Mouse (Mus musculus): ENCODE data around the gene Crocc2. TPM values are rescaled to one million over a fixed set of nuclear protein-coding genes. Genes with fewer than 3 reads are reported as not detected.

Gene Crocc2
- 0.27 and 0.33 TPM in 2 replicates for polyA plus RNA-seq (2016; fragmentation: Nextera tagmentation; extraction: Ambion mirVana)

DNA sequence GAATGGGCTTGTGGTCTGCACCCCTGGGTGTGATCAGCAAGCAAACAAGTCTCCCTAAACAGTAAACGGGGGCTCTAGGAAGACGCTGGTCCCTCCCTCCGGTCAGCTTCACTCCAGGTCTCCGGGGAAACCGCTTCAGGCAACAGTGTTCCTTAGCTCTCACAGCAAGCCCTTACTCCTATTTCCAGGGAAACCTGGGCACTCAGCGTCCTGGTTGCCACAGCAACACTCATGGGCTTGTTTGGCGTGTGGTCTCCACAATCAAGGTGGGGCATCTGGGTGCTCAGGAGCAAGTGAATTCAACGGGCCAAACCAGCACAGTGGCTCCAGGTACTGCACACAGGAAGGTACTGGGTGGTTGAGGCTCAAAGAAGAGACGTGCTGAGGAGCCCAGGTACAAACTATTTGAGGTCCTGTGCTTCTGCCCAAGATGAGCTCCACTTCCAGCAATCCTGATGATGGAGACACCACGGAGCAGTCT, at the start of gene Crocc2:
TSS of gene Crocc2 (plus strand) at position 431 of the 481 bp plus-strand sequence.
- 0 out of 2 replicates have a peak within 1 kb of the TSS, but pooled peaks have one; percentile 31 for H3K9ac ChIP-seq (replicated peaks)
- WGBS, result 56% methylated on average over 10 of the region's 10 CpGs

DNA sequence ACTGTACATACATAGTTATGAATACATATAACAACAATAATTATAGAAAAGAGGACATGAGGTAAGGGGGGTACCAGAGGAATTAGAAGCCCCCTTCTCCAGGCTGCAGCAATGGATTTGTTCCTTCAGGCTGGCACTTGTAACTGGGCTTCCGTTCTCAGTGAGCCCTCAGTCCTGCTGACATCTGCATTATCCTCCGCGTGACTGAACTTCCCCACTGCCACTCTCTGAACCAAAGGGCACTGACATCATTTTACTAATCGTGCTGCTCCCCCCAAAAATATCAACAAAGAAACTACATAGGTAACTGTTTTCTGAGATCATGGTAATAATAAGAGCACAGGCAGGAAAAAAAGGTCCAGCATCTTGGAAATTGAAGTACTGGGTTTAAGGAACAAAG, 49.7 kb upstream of the Crocc2 start:
- no peak overlapping the region for H3K27ac ChIP-seq
- peaks cover 8% of the 10 kb centered on the region; the same call in 1 of the 2 replicates for H3K4me1 ChIP-seq (replicated peaks)
- 46% methylated on average over 4 of the region's 4 CpGs for WGBS
- no peaks in the 10 kb centered on the region for H3K9me3 ChIP-seq
- H3K36me3 ChIP-seq, result no peaks in the 10 kb centered on the region
- H3K9ac ChIP-seq (replicated peaks), result no peak overlapping the region
- no peak overlapping the region for H3K4me3 ChIP-seq (replicated peaks)
- H3K27me3 ChIP-seq, result 0 out of 2 replicates have a peak, but pooled peaks cover 1% of the 10 kb centered on the region
- ATAC-seq (ENCODE audit: insufficient number of reproducible peaks, insufficient read depth, low FRiP score, low TSS enrichment, low read depth), result no peak
- H3K4me2 ChIP-seq, result no peak overlapping the region

More for the DNA sequence above, at the start of gene Crocc2:
- ATAC-seq (ENCODE audit: insufficient number of reproducible peaks, insufficient read depth, low FRiP score, low TSS enrichment, low read depth), result no peak
- Histone ChIP-seq H3K9me3 (no peaks in the 10 kb centered on the region), H3K4me2 (no peak within 1 kb of the TSS), H3K4me3 (replicated peaks) (no peak within 1 kb of the TSS), H3K27me3 (peaks cover 7% of the 10 kb centered on the region; the same call in 1 of the 2 replicates), H3K4me1 (replicated peaks) (0 out of 2 replicates have a peak, but pooled peaks cover 7% of the 10 kb centered on the region), H3K27ac (no peak within 1 kb of the TSS), H3K36me3 (no peaks in the 10 kb centered on the region)

DNA sequence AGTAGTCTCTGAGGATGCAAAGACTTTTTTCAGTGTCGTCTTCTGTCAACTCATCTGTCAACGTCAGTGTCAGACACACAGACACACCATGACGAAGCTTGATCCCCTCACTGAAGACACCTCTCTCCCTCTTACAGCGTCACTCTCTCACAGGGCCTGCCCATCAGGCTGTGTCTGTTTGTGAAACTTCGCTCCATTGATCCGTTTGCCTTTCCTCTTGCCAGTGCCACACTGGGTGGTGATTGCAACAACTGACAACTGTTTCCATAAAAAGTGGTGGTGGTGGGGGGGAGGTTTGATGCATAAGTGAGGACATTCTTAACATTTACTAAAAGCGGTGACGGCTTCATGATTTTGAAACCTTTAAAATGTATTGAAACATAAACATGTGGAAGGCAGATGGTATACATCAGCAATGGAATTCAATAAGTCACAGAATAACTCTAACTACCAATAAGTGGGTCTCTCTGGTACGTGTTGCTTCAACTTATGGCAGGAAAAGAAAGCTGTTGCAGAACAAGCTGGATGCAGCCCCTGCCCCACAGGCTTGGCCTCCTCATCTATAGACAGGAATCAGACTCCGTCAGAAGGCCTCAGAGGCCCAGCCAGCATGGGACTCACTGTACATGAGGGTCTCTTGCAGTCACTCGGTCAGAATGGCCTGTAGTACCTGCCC, 45.2 kb upstream of the Crocc2 start:
- H3K4me1 ChIP-seq (replicated peaks), result no peaks in the 10 kb centered on the region
- H3K4me2 ChIP-seq, result no peak overlapping the region
- H3K4me3 ChIP-seq (replicated peaks), result no peak overlapping the region
- H3K27me3 ChIP-seq, result no peaks in the 10 kb centered on the region
- ATAC-seq (ENCODE audit: insufficient number of reproducible peaks, insufficient read depth, low FRiP score, low TSS enrichment, low read depth), result no peak
- no peak overlapping the region for H3K9ac ChIP-seq (replicated peaks)
- H3K9me3 ChIP-seq, result no peaks in the 10 kb centered on the region
- WGBS, result 75% methylated on average over 11 of the region's 11 CpGs
- no peaks in the 10 kb centered on the region for H3K36me3 ChIP-seq
- H3K27ac ChIP-seq, result peak overlapping the region; percentile 70

DNA sequence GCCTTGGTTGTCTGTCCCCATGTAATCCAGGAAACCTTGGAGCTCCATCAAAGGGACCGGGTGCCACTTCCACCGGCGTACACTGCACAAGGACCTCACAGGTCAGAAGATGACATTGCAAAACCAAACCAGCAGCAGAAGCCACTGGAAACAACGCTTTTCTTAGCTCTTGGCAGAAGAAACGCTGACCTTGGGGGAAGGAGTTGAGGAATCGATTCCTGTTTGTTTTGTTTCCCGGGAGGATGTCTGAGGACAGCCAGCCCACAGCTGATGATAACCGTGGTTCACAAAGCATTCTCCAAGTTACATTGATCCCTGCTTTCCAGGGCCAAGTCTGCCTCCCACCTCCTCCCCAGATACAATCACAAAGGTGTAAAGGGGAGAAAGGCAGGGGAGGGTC, 44.5 kb upstream of the Crocc2 start:
- no peaks in the 10 kb centered on the region for H3K9me3 ChIP-seq
- WGBS, result 85% methylated on average over 8 of the region's 8 CpGs
- H3K9ac ChIP-seq (replicated peaks), result no peak overlapping the region
- H3K27ac ChIP-seq, result peak overlapping the region; percentile 70; the same call in 1 of the 2 replicates
- no peaks in the 10 kb centered on the region for H3K36me3 ChIP-seq
- no peak overlapping the region for H3K4me3 ChIP-seq (replicated peaks)
- ATAC-seq (ENCODE audit: insufficient number of reproducible peaks, insufficient read depth, low FRiP score, low TSS enrichment, low read depth), result no peak
- H3K4me2 ChIP-seq, result no peak overlapping the region
- no peaks in the 10 kb centered on the region for H3K27me3 ChIP-seq
- H3K4me1 ChIP-seq (replicated peaks), result peaks cover 5% of the 10 kb centered on the region

DNA sequence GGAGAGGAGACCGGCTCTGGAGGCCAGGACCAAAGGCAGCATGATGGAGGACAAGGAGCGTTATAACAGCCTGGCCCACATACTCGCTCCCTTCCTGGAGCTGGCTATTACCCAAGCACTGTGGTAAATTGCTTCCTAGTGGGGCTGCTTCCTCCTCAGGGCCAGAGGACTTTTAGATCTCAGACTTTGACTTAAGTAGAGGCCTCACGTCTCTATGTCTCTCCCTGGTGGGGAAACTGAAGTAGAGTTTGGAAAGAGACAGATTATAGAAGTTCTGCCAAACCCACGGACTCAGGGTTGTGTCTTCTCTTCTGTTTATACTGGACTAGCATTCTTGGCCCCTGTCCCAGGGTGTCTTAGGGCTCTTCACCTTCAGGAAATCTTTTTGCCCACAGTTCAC, 43.3 kb upstream of the Crocc2 start:
- Histone ChIP-seq H3K4me1 (replicated peaks) (peaks cover 7% of the 10 kb centered on the region), H3K9ac (replicated peaks) (no peak overlapping the region), H3K9me3 (no peaks in the 10 kb centered on the region), H3K4me3 (replicated peaks) (no peak overlapping the region), H3K27ac (no peak overlapping the region), H3K27me3 (no peaks in the 10 kb centered on the region), H3K36me3 (no peaks in the 10 kb centered on the region), H3K4me2 (no peak overlapping the region)
- no peak for ATAC-seq (ENCODE audit: insufficient number of reproducible peaks, insufficient read depth, low FRiP score, low TSS enrichment, low read depth)
- 65% methylated on average over 5 of the region's 5 CpGs for WGBS

DNA sequence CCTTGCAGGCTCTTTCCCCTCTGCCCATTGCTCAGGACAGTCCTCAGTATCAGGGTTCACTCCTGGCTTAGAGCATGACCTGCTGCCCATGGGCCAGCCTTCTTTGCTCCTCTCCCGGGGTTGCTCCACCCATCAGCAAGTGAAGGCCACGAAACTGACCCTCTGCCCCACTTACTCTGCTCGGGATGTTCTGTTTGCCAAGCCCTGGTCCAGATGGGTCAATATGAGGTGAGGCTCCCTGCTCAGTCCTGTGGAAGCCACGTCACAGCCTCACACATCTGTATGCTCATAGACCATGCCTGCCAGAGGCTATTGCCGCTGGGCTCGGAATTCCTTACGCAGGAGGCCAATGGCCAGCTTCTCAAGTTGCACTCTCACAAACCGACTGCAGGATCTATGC, 40.3 kb upstream of the Crocc2 start:
- no peak overlapping the region for H3K27ac ChIP-seq
- H3K4me2 ChIP-seq, result no peak overlapping the region
- H3K9me3 ChIP-seq, result no peaks in the 10 kb centered on the region
- H3K4me3 ChIP-seq (replicated peaks), result no peak overlapping the region
- H3K4me1 ChIP-seq (replicated peaks), result peaks cover 7% of the 10 kb centered on the region
- H3K9ac ChIP-seq (replicated peaks), result no peak overlapping the region
- 81% methylated on average over 8 of the region's 8 CpGs for whole genome bisulfite sequencing
- ATAC-seq (ENCODE audit: insufficient number of reproducible peaks, insufficient read depth, low FRiP score, low TSS enrichment, low read depth), result no peak; the same call in 1 of the 2 replicates
- no peaks in the 10 kb centered on the region for H3K27me3 ChIP-seq
- no peaks in the 10 kb centered on the region for H3K36me3 ChIP-seq

DNA sequence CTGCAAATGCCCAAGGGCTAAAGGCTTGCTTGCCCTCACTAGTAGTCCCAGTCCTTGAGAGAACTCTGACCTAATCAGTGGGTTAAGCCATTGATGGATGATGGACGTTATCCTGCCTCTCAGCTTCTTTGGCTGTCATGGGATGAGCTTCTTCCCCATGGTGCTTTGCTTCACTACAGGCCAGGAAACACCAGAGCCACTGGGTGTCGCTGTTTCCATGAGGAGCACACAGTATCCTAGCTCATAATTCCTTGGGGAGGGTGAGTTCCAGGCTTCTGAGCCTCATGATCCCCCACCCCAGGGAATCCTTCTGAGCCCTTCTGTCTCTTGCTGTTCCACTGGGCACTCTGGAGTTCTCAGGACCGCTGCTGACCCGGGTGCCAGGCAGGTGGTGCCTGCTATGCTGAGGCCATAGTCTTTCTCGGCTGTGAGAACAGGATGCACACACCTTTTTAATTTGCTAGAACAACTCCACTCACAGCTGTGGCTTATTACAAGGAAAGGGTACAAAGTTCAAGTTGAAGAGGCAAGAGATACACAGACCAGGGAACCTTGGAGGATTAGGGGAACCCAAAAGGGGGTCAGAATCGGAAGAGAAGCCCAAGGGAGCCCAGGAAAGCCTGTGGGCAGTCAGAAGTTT, 39.7 kb upstream of the Crocc2 start:
- WGBS, result 11% methylated on average over 6 of the region's 6 CpGs
- no peak overlapping the region for H3K4me2 ChIP-seq
- no peak overlapping the region for H3K4me3 ChIP-seq (replicated peaks)
- H3K27me3 ChIP-seq, result no peaks in the 10 kb centered on the region
- ATAC-seq (ENCODE audit: insufficient number of reproducible peaks, insufficient read depth, low FRiP score, low TSS enrichment, low read depth), result no peak
- 0 out of 2 replicates have a peak overlapping the region, but pooled peaks have one; percentile 7 for H3K27ac ChIP-seq
- H3K9me3 ChIP-seq, result no peaks in the 10 kb centered on the region
- no peak overlapping the region for H3K9ac ChIP-seq (replicated peaks)
- peaks cover 7% of the 10 kb centered on the region for H3K4me1 ChIP-seq (replicated peaks)
- no peaks in the 10 kb centered on the region for H3K36me3 ChIP-seq

DNA sequence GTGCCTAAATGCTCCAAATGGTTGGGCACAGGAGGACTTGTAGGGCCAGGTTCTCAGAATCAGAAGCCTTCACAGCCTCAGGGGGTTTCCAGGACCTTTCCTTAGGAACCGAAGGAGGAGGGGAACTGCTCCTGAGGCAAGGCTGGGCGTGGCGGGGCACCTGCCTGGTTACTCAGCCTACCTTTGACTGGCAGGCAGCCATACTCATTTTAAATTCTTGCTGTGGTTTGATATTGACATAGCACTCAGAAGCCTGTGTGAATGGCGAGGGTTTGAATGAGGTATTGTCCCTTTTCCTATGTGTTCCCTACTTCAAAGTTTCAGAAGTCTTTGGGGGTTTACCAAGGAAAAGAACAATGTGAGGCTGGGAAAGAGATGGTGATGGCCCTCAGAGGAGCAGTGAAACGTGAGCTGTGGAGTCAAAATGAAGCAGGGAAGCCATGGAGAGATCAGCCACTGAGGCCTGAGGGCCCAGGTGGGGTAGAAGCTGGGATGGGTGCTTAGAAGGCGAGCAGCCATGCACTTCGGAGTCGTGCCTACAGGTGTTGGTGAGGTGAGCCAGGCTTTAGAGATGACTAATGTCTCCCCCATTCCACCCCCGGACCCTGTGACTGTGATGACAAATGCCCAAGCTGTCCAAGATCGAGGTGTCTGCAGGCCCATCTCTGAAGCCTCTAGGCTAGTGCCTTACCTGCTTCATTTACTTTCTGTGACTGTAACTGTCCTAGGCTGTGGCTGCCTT, 38.1 kb upstream of the Crocc2 start:
- Histone ChIP-seq H3K4me3 (replicated peaks) (no peak overlapping the region), H3K36me3 (no peaks in the 10 kb centered on the region), H3K27me3 (no peaks in the 10 kb centered on the region; the same call in 1 of the 2 replicates), H3K9me3 (no peaks in the 10 kb centered on the region), H3K4me2 (no peak overlapping the region), H3K9ac (replicated peaks) (no peak overlapping the region), H3K27ac (no peak overlapping the region), H3K4me1 (replicated peaks) (peaks cover 7% of the 10 kb centered on the region)
- ATAC-seq (ENCODE audit: insufficient number of reproducible peaks, insufficient read depth, low FRiP score, low TSS enrichment, low read depth), result no peak
- 71% methylated on average over 10 of the region's 10 CpGs for WGBS

DNA sequence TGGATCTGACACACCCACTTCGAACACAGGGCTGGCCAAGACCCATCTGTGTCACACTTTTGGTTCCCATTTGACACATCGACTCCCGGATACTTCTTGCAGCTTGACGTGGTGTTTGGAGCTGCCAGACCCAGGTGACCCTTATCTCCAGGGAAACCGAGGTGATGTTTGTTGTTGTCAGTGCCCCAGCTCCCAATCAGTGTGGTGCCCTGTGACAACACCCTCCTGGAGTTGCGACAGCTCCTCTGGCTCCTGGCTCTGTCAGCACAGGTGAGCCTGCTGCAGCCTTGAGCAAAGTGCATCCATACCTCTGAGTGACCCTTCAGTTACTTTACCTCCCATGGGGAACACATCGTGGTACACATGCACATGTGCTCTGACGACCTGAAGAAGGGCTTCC, 35.8 kb upstream of the Crocc2 start:
- no peak overlapping the region for H3K4me2 ChIP-seq
- no peaks in the 10 kb centered on the region; the same call in 1 of the 2 replicates for H3K27me3 ChIP-seq
- H3K36me3 ChIP-seq, result no peaks in the 10 kb centered on the region
- no peak overlapping the region for H3K9ac ChIP-seq (replicated peaks)
- WGBS, result 69% methylated on average over 8 of the region's 8 CpGs
- H3K27ac ChIP-seq, result no peak overlapping the region
- peaks cover 7% of the 10 kb centered on the region for H3K4me1 ChIP-seq (replicated peaks)
- no peak for ATAC-seq (ENCODE audit: insufficient number of reproducible peaks, insufficient read depth, low FRiP score, low TSS enrichment, low read depth)
- H3K9me3 ChIP-seq, result no peaks in the 10 kb centered on the region
- H3K4me3 ChIP-seq (replicated peaks), result no peak overlapping the region

DNA sequence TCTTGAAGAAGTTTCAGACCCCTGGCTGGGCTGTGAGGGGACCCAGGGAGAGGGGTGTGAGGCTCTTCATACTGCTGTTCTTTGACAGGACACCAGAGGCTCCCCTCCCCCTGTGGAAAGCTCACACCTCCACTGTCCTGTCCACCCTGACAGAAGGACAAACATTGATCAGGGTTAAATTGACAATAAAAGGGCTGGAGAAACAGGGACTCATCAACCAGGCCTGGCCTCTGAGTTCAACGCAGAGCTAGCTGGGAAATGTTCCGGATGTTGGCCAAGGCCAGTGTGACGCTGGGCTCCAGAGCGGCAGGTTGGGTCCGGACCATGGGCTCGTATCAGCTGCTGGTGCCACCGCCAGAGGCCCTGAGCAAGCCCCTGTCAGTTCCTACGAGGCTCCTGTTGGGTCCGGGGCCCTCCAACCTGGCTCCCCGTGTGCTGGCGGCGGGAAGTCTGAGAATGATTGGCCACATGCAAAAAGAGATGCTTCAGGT, 33.4 kb upstream of the Crocc2 start, which contains the start of gene Agxt:
TSS of gene Agxt (plus strand) at position 205 of the 491 bp plus-strand sequence.
- Histone ChIP-seq H3K4me1 (replicated peaks) (no peaks in the 10 kb centered on the region), H3K27me3 (no peaks in the 10 kb centered on the region; the same call in 1 of the 2 replicates), H3K9me3 (no peaks in the 10 kb centered on the region), H3K4me3 (replicated peaks) (no peak within 1 kb of the TSS), H3K4me2 (no peak within 1 kb of the TSS), H3K36me3 (no peaks in the 10 kb centered on the region), H3K9ac (replicated peaks) (no peak within 1 kb of the TSS), H3K27ac (no peak within 1 kb of the TSS)
- ATAC-seq (ENCODE audit: insufficient number of reproducible peaks, insufficient read depth, low FRiP score, low TSS enrichment, low read depth), result no peak
- WGBS, result 85% methylated on average over 12 of the region's 12 CpGs

DNA sequence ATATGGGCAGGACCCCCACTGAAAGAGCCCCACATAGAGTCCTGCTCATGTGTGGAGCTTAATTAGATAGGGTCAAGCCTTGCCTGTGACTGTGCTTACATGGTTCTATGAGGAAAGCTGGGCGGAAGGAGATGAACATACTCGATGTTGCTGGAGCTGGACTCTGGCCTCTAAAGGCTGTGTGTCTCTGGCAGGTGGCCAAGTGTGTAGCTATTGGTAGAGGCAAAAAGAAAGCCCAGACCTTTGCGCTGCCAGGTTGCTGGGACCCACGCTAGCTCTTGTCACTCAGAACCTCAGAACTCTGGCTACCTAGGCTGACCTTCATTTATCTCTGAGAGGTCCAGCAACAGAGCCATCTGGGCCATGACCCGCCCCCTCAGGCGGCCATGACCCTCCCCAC, 30.0 kb upstream of the Crocc2 start:
- Histone ChIP-seq H3K4me3 (replicated peaks) (no peak overlapping the region), H3K9me3 (no peaks in the 10 kb centered on the region), H3K4me1 (replicated peaks) (no peaks in the 10 kb centered on the region), H3K27ac (no peak overlapping the region), H3K9ac (replicated peaks) (no peak overlapping the region), H3K27me3 (no peaks in the 10 kb centered on the region; the same call in 1 of the 2 replicates), H3K36me3 (no peaks in the 10 kb centered on the region), H3K4me2 (no peak overlapping the region)
- WGBS, result 89% methylated on average over 6 of the region's 6 CpGs
- no peak for ATAC-seq (ENCODE audit: insufficient number of reproducible peaks, insufficient read depth, low FRiP score, low TSS enrichment, low read depth)
